25 mouse cellular contexts compared by ENCODE assay signal in the genomic region with DNA sequence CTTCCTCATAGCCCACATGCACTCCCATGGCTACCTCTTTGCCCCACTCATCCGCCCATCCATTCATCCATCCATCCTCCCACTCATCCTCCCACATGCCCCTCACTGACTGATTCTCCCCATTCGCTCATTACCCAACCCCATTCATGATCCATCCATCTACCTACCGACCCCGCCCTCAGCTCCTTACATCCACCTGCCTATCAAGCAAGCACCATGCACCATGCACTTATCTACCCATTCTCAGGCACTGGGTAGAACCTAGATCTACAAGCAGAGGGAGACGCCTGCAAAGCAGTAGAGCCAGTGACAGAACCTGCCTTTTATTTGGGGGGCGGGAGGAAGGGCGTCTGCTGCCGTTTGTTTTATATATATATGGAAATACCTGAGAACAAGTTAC. TPM values are rescaled to one million over a fixed set of nuclear protein-coding genes. Genes with fewer than 3 reads are reported as not detected.
A peak's percentile ranks its signal among the peaks of the same experiment; 100 is the strongest.
DNase-seq lines count a peak whose midpoint lies in the region; ATAC-seq lines count a peak whose summit lies in the region.
"Had no signal": no experiment of that assay in that cellular context is flagged by ENCODE, and none has a peak within 500 bp of the region (broad histone marks: within the 10 kb centered on the region; RNA-seq: fewer than 3 reads in every experiment).

No protein-coding gene starts in this region.

- no peak overlapping the region for H3K9ac ChIP-seq in liver, embryonic 13.5 days
- H3K9ac ChIP-seq: forebrain, embryonic 15.5 days; heart, embryonic 15.5 days; midbrain, embryonic 12.5 days had no signal

- H3K4me2 ChIP-seq in liver, embryonic 13.5 days = peak overlapping the region; percentile 42
- H3K4me2 ChIP-seq: forebrain, embryonic 15.5 days; heart, embryonic 15.5 days; midbrain, embryonic 12.5 days had no signal

- 37% methylated on average over 8 of the region's 8 CpGs for WGBS in liver, embryonic 13.5 days (ENCODE audit: insufficient replicate concordance)

- H3K36me3 ChIP-seq in megakaryocyte, embryonic 14.5 days (replicated peaks; ENCODE audit: low read length) = peaks cover 17% of the 10 kb centered on the region
- peaks cover 10% of the 10 kb centered on the region for H3K36me3 ChIP-seq in liver, embryonic 13.5 days
- H3K36me3 ChIP-seq: heart, embryonic 15.5 days had no signal

- peak; percentile 73 for DNase-seq in liver, embryonic 13.5 days
- peak; percentile 42 to 66 for DNase-seq in spleen, postnatal 36 days (ENCODE audit: low spot score in 2 of 2)
- DNase-seq in kidney, adult 8-10 months = no peak
- DNase-seq in left cerebral cortex, adult 8-10 months (ENCODE audit: low spot score in 2 of 2) = no peak
- DNase-seq: adrenal gland, postnatal 14 days; cerebellum, adult 2 months; gastrocnemius, postnatal 14 days; heart, adult 18-20 months; heart, postnatal 4 days; layer of hippocampus, postnatal 36 days; lung, adult 18-20 months; lung, postnatal 14 days; right cerebral cortex, adult 18-20 months had no signal

- H3K9me3 ChIP-seq in megakaryocyte, embryonic 14.5 days = no peaks in the 10 kb centered on the region
- H3K9me3 ChIP-seq in liver, embryonic 13.5 days (replicated peaks) = no peaks in the 10 kb centered on the region
- H3K9me3 ChIP-seq: embryonic facial prominence, embryonic 10.5 days; forebrain, embryonic 15.5 days; heart, embryonic 15.5 days; midbrain, embryonic 12.5 days had no signal

- H3K4me1 ChIP-seq in megakaryocyte, embryonic 14.5 days = peaks cover 97% of the 10 kb centered on the region
- H3K4me1 ChIP-seq in liver, embryonic 13.5 days (replicated peaks) = peaks cover 91% of the 10 kb centered on the region
- H3K4me1 ChIP-seq: midbrain, embryonic 12.5 days had no signal

- H3K4me3 ChIP-seq in megakaryocyte, embryonic 14.5 days (replicated peaks) = peak overlapping the region; percentile 35
- no peak overlapping the region for H3K4me3 ChIP-seq in liver, embryonic 13.5 days (replicated peaks)
- H3K4me3 ChIP-seq: embryonic facial prominence, embryonic 10.5 days; forebrain, embryonic 15.5 days; heart, embryonic 15.5 days; midbrain, embryonic 12.5 days had no signal

- H3K27me3 ChIP-seq in megakaryocyte, embryonic 14.5 days (replicated peaks) = no peaks in the 10 kb centered on the region
- no peaks in the 10 kb centered on the region for H3K27me3 ChIP-seq in liver, embryonic 13.5 days
- H3K27me3 ChIP-seq: forebrain, embryonic 15.5 days; heart, embryonic 15.5 days had no signal

- ATAC-seq in megakaryocyte, adult 5-6 weeks (ENCODE audit: poor library complexity, severe bottlenecking) = no peak
- peak; percentile 69 for ATAC-seq in erythroblast, adult 5-6 weeks (replicated peaks; ENCODE audit: low FRiP score, poor library complexity, severe bottlenecking)
- ATAC-seq in liver, embryonic 13.5 days (ENCODE audit: low read depth) = peak; percentile 78
- ATAC-seq: activated CD4-positive, CD25-positive, alpha-beta regulatory T cell, adult 4 months; CD4-positive, CD25-positive, alpha-beta regulatory T cell, adult 4 months; forebrain, embryonic 15.5 days; hindbrain, postnatal 0 days; intestine, postnatal 0 days had no signal

- peak overlapping the region; percentile 59; the same call in 1 of the 2 replicates for H3K27ac ChIP-seq in liver, embryonic 13.5 days
- H3K27ac ChIP-seq: embryonic facial prominence, embryonic 10.5 days; forebrain, embryonic 15.5 days; heart, embryonic 15.5 days; hindbrain, postnatal 0 days; midbrain, embryonic 12.5 days; stomach, postnatal 0 days had no signal

RNA-seq across cellular contexts. Expression of a gene that starts 42.1 kb away (rescaled TPM):
- 72.7 and 125 TPM in 2 replicates for polyA plus RNA-seq in megakaryocyte, embryonic 14.5 days (2012; ENCODE audit: insufficient read depth, low replicate concordance)
- total RNA-seq in megakaryocyte, adult 5-6 weeks (2015) = 28.0 and 34.1 TPM in 2 replicates
- 13.8 and 21.3 TPM in 2 replicates for total RNA-seq in megakaryocyte, adult 5-6 weeks (2017)
- total RNA-seq in erythroblast, adult 5-6 weeks (2015; ENCODE audit: low replicate concordance) = 23.0 and 23.1 TPM in 2 replicates
- 29.1 and 33.5 TPM in 2 replicates for total RNA-seq in erythroblast, adult 5-6 weeks (2017; ENCODE audit: low replicate concordance)
- polyA plus RNA-seq in liver, embryonic 13.5 days (2015; fragmentation: Nextera tagmentation; extraction: Ambion mirVana) = 3.8 and 4.1 TPM in 2 replicates
- total RNA-seq in left cerebral cortex, adult 8-10 months (2022) = 10 to 100 TPM; 30.7 to 33.6 (median 33.2) TPM

RNA-seq across cellular contexts. Expression of a gene that starts 59.6 kb away (rescaled TPM):
- 42.2 and 53.1 TPM in 2 replicates for polyA plus RNA-seq in megakaryocyte, embryonic 14.5 days (2012; ENCODE audit: insufficient read depth, low replicate concordance)
- total RNA-seq in megakaryocyte, adult 5-6 weeks (2015) = 260 and 265 TPM in 2 replicates
- 252 and 267 TPM in 2 replicates for total RNA-seq in megakaryocyte, adult 5-6 weeks (2017)
- 56.5 and 60.0 TPM in 2 replicates for total RNA-seq in erythroblast, adult 5-6 weeks (2015; ENCODE audit: low replicate concordance)
- total RNA-seq in erythroblast, adult 5-6 weeks (2017; ENCODE audit: low replicate concordance) = 24.4 and 31.2 TPM in 2 replicates
- polyA plus RNA-seq in liver, embryonic 13.5 days (2015; fragmentation: Nextera tagmentation; extraction: Ambion mirVana) = 10.6 and 12.0 TPM in 2 replicates
- 10 to 100 TPM in 1 of 4 experiments, 1 to 10 TPM in 3; 4.5 to 10.5 (median 6.9) TPM for total RNA-seq in left cerebral cortex, adult 8-10 months (2022)

Comparison
In these comparisons a context has a peak if more than half of its experiments do, and no peak if none do; other contexts are left out.
1. DNase-seq: peak in liver, embryonic 13.5 days (single experiment) and spleen, postnatal 36 days (2 of 2); none in kidney, adult 8-10 months (0 of 2) and left cerebral cortex, adult 8-10 months (0 of 2).
2. RNA of a gene that starts 59.6 kb away (total RNA-seq): 252 to 267 TPM in megakaryocyte, adult 5-6 weeks; 24.4 to 60.0 TPM in erythroblast, adult 5-6 weeks and 4.5 to 10.5 TPM in left cerebral cortex, adult 8-10 months; every median in the first group is over 4 times any median in the second.